Mouse (Mus musculus): Measurements from ENCODE around the gene Kctd15.
A peak's percentile ranks its signal among the peaks of the same experiment; 100 is the strongest.

DNA sequence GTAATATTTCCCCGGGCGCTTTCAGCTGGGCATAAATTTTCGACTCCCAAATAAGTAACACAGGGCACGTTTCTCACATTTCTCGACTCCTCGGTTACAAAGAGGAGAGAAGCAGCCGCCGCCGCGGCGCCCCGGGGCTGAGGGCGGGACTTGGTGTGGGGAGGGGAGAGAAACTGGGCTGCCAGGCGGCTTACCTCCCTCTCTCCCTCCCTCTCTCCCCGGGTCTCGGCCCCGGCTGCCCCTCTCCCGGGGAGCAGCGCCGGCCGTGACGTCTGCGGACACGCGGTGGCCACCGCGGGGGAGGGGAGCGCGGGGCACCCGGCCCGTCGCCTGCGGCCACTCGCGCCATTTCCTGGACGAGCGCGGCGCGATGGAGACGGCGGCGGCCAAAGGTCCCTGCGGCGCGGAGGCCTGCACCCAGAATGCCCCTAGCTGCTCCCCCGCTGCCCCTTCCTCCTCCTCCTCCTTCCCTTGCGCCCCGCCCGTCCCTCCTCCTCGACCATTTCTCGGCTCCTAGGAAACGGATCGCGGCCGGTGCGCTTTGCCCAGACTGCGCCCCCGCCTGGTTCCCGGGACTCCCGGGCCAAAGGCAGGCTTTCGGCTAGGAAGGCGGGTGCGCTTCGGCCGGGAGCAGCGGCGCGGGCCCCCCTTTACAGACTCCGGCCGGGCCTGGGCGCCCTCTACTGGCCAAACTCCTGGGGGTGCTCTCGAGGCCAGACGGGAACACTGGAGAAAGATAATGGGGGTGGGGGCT, 1.3 kb downstream of the Kctd15 start:
- TF ChIP-seq CTCF (IDR thresholded peaks at IDR 0.05; ENCODE audit: low read depth, low read length) (peak; percentile 60), POLR2A (IDR thresholded peaks at IDR 0.05; ENCODE audit: extremely low read depth, insufficient read depth, low read length) (0 out of 2 replicates have a peak, but pooled peaks have one; percentile 35)
